Mouse (Mus musculus) embryonic facial prominence, embryonic 10.5 days (tissue): ENCODE data around the gene Pigc. TPM values are rescaled to one million over a fixed set of nuclear protein-coding genes. Genes with fewer than 3 reads are reported as not detected.

Source experiments
- DNase-seq: peaks from one replicate; pipeline ENCODE4 v3.0.0-alpha.2; 2017; ENCODE audit warnings: low spot score
- H3K27ac ChIP-seq: fragments of 300-500 bp; sonication (generic); replicated peaks from 2 replicates; pipeline ENCODE4 v1.5.1; 2016; ENCODE audit warnings: mild to moderate bottlenecking
- H3K27me3 ChIP-seq: fragments of 300-500 bp; sonication (generic); replicated peaks from 2 replicates; pipeline ENCODE4 v1.6.1; 2016; ENCODE audit warnings: low read depth, mild to moderate bottlenecking; ENCODE audit not compliant: poor library complexity, severe bottlenecking
- H3K36me3 ChIP-seq: fragments of 300-500 bp; sonication (generic); replicated peaks from 2 replicates; pipeline ENCODE4 v1.6.1; 2016; ENCODE audit warnings: mild to moderate bottlenecking, moderate library complexity
- H3K4me1 ChIP-seq: fragments of 300-500 bp; sonication (generic); 2 replicates; pipeline ENCODE4 v1.6.1; 2016
- H3K4me3 ChIP-seq: fragments of 300-500 bp; sonication (generic); 2 replicates; pipeline ENCODE4 v1.5.1; 2016; ENCODE audit warnings: mild to moderate bottlenecking, moderate library complexity
- H3K9me3 ChIP-seq: fragments of 300-500 bp; sonication (generic); 2 replicates; pipeline ENCODE4 v1.6.1; 2016; ENCODE audit warnings: mild to moderate bottlenecking
- WGBS: fragments of 180-500 bp; shearing (Covaris S2); methylation state at CpG from one replicate; pipeline ENCODE4 v1.1.7; 2016; 5-methylcytosine and 5-hydroxymethylcytosine counted together
- polyA plus RNA-seq: library from polyadenylated mRNA; unstranded; fragments of >200 nt; fragmentation: Nextera tagmentation; extraction: Ambion mirVana; gene quantifications from 2 replicates; pipeline ENCODE4 v1.2.1, GENCODE M21; 2016

Pigc gene
- polyA plus RNA-seq, 1 experiment from 2014 or later: 27.8 TPM

GRCm38 (mm10) chr1:162004518-162004780 is 35.5 kb downstream of the Pigc start:
- Histone ChIP-seq H3K4me1 (peaks cover 93% of the 10 kb centered on the region), H3K36me3 (no peaks in the 10 kb centered on the region), H3K27me3 (no peaks in the 10 kb centered on the region), H3K9me3 (no peaks in the 10 kb centered on the region), H3K4me3 (peak overlapping the region; percentile 41), H3K27ac (peak overlapping the region; percentile 90)
- DNase-seq: no peak
- 32% methylated on average over 7 of the region's 7 CpGs for WGBS

- 40% methylated on average over 23 of the region's 23 CpGs for WGBS
- Histone ChIP-seq H3K27ac (peak overlapping the region; percentile 90), H3K9me3 (no peaks in the 10 kb centered on the region), H3K36me3 (no peaks in the 10 kb centered on the region), H3K4me3 (peak overlapping the region; percentile 41), H3K27me3 (no peaks in the 10 kb centered on the region), H3K4me1 (peaks cover 93% of the 10 kb centered on the region)
- DNase-seq: peak; percentile 65
Measured at GRCm38 (mm10) chr1:162004821-162005770, 36.1 kb downstream of the Pigc start.

GRCm38 (mm10) chr1:162006109-162006508 is 37.1 kb downstream of the Pigc start:
- H3K36me3 ChIP-seq: no peaks in the 10 kb centered on the region
- peak overlapping the region; percentile 90 for H3K27ac ChIP-seq
- WGBS: 80% methylated on average over 9 of the region's 9 CpGs
- no peak overlapping the region for H3K4me3 ChIP-seq
- no peaks in the 10 kb centered on the region for H3K9me3 ChIP-seq
- H3K4me1 ChIP-seq: peaks cover 91% of the 10 kb centered on the region
- no peak for DNase-seq
- H3K27me3 ChIP-seq: no peaks in the 10 kb centered on the region

GRCm38 (mm10) chr1:162008208-162008607 is 39.2 kb downstream of the Pigc start:
- H3K27me3 ChIP-seq: no peaks in the 10 kb centered on the region
- peak overlapping the region; percentile 90 for H3K27ac ChIP-seq
- H3K9me3 ChIP-seq: no peaks in the 10 kb centered on the region
- peak overlapping the region; percentile 1; the same call in 1 of the 2 replicates for H3K4me3 ChIP-seq
- H3K4me1 ChIP-seq: peaks cover 91% of the 10 kb centered on the region
- no peaks in the 10 kb centered on the region for H3K36me3 ChIP-seq
- peak; percentile 69 for DNase-seq
- WGBS: 12% methylated on average over 4 of the region's 4 CpGs

GRCm38 (mm10) chr1:162008631-162009067 is 39.7 kb downstream of the Pigc start:
- Histone ChIP-seq H3K27ac (peak overlapping the region; percentile 90), H3K36me3 (no peaks in the 10 kb centered on the region), H3K9me3 (no peaks in the 10 kb centered on the region), H3K4me3 (peak overlapping the region; percentile 1; the same call in 1 of the 2 replicates), H3K27me3 (no peaks in the 10 kb centered on the region), H3K4me1 (peaks cover 91% of the 10 kb centered on the region)
- peak; percentile 64 for DNase-seq
- 28% methylated on average over 8 of the region's 8 CpGs for WGBS

- DNase-seq: no peak
- Histone ChIP-seq H3K4me3 (peak overlapping the region; percentile 1; the same call in 1 of the 2 replicates), H3K9me3 (no peaks in the 10 kb centered on the region)
Measured at GRCm38 (mm10) chr1:162009086-162009485, 40.1 kb downstream of the Pigc start.

GRCm38 (mm10) chr1:162011523-162012245 is 42.7 kb downstream of the Pigc start:
- Histone ChIP-seq H3K27me3 (no peaks in the 10 kb centered on the region), H3K36me3 (no peaks in the 10 kb centered on the region), H3K4me1 (peaks cover 91% of the 10 kb centered on the region), H3K9me3 (no peaks in the 10 kb centered on the region), H3K27ac (peak overlapping the region; percentile 72), H3K4me3 (no peak overlapping the region)
- DNase-seq: no peak
- 80% methylated on average over 16 of the region's 16 CpGs for WGBS

More at GRCm38 (mm10) chr1:162009086-162009485, 40.1 kb downstream of the Pigc start:
- WGBS: 44% methylated on average over 8 of the region's 8 CpGs
- no peaks in the 10 kb centered on the region for H3K27me3 ChIP-seq
- no peaks in the 10 kb centered on the region for H3K36me3 ChIP-seq
- H3K27ac ChIP-seq: peak overlapping the region; percentile 90
- H3K4me1 ChIP-seq: peaks cover 91% of the 10 kb centered on the region

- Histone ChIP-seq H3K27me3 (no peaks in the 10 kb centered on the region), H3K4me3 (no peak overlapping the region), H3K36me3 (no peaks in the 10 kb centered on the region), H3K9me3 (no peaks in the 10 kb centered on the region), H3K4me1 (peaks cover 92% of the 10 kb centered on the region), H3K27ac (peak overlapping the region; percentile 88)
- no peak for DNase-seq
- 80% methylated on average over 4 of the region's 4 CpGs for WGBS
Measured at GRCm38 (mm10) chr1:162013561-162013960, 44.6 kb downstream of the Pigc start.

GRCm38 (mm10) chr1:162015247-162015862 is 46.4 kb downstream of the Pigc start:
- Histone ChIP-seq H3K27me3 (no peaks in the 10 kb centered on the region), H3K4me3 (no peak overlapping the region), H3K9me3 (no peaks in the 10 kb centered on the region), H3K36me3 (no peaks in the 10 kb centered on the region), H3K4me1 (peaks cover 92% of the 10 kb centered on the region), H3K27ac (peak overlapping the region; percentile 88)
- no peak for DNase-seq
- WGBS: 42% methylated on average over 8 of the region's 8 CpGs

GRCm38 (mm10) chr1:162016982-162017381 is 48.0 kb downstream of the Pigc start:
- Histone ChIP-seq H3K9me3 (no peaks in the 10 kb centered on the region), H3K27ac (peak overlapping the region; percentile 88), H3K4me1 (peaks cover 95% of the 10 kb centered on the region), H3K27me3 (no peaks in the 10 kb centered on the region), H3K36me3 (no peaks in the 10 kb centered on the region), H3K4me3 (no peak overlapping the region)
- WGBS: 23% methylated on average over 7 of the region's 7 CpGs
- DNase-seq: no peak

- Histone ChIP-seq H3K9me3 (no peaks in the 10 kb centered on the region), H3K4me1 (peaks cover 100% of the 10 kb centered on the region), H3K4me3 (0 out of 2 replicates have a peak overlapping the region, but pooled peaks have one; percentile 5), H3K36me3 (no peaks in the 10 kb centered on the region), H3K27ac (peak overlapping the region; percentile 88), H3K27me3 (no peaks in the 10 kb centered on the region)
- DNase-seq: no peak
- 40% methylated on average over 13 of the region's 13 CpGs for WGBS
Measured at GRCm38 (mm10) chr1:162017975-162018600, 49.1 kb downstream of the Pigc start.

- Histone ChIP-seq H3K27me3 (no peaks in the 10 kb centered on the region), H3K4me1 (peaks cover 100% of the 10 kb centered on the region), H3K36me3 (no peaks in the 10 kb centered on the region), H3K27ac (peak overlapping the region; percentile 88), H3K9me3 (no peaks in the 10 kb centered on the region), H3K4me3 (no peak overlapping the region)
- DNase-seq: no peak
- WGBS: 62% methylated on average over 6 of the region's 6 CpGs
Measured at GRCm38 (mm10) chr1:162018601-162018977, 49.6 kb downstream of the Pigc start.
